In the genomic region with DNA sequence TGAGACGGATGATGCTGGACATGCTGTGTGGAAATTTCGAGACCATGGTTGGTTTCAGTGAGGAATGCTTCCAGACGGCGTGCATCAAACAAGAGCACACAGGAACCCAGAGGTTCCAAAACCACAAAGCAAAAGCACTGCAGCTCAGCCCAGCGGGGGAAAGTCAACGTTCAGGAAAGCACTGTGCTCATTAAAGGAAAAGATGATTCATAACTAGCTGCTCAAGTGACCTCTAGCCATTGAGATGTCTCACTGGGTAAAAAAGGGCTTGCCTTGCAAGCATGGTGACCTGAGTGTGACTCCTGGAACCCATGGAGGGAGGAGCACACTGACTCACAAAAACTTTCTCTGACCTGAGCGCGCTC, we compare ENCODE assay signal across 14 mouse cellular contexts. TPM values are rescaled to one million over a fixed set of nuclear protein-coding genes. Genes with fewer than 3 reads are reported as not detected.
A peak's percentile ranks its signal among the peaks of the same experiment; 100 is the strongest.
DNase-seq lines count a peak whose midpoint lies in the region; ATAC-seq and TF ChIP-seq lines count a peak whose summit lies in the region.
"Had no signal": no experiment of that assay in that cellular context is flagged by ENCODE, and none has a peak within 500 bp of the region (broad histone marks: within the 10 kb centered on the region; RNA-seq: fewer than 3 reads in every experiment).

No protein-coding gene starts in this region.

- H3K4me2 ChIP-seq in hindbrain, embryonic 12.5 days (replicated peaks) = no peak overlapping the region; the same call in 1 of the 2 replicates
- no peak overlapping the region for H3K4me2 ChIP-seq in hindbrain, embryonic 14.5 days (replicated peaks)
- H3K4me2 ChIP-seq: embryonic facial prominence, embryonic 13.5 days; hindbrain, embryonic 13.5 days had no signal

- 60% methylated on average over 8 of the region's 8 CpGs for whole genome bisulfite sequencing in hindbrain, embryonic 12.5 days
- 55% methylated on average over 8 of the region's 8 CpGs for WGBS in hindbrain, embryonic 14.5 days
- 32% methylated on average over 8 of the region's 8 CpGs for WGBS in thymus, adult 2 months

- H3K27ac ChIP-seq in hindbrain, embryonic 12.5 days = 0 out of 2 replicates have a peak overlapping the region, but pooled peaks have one; percentile 3
- H3K27ac ChIP-seq in hindbrain, embryonic 14.5 days = no peak overlapping the region
- H3K27ac ChIP-seq in thymus, adult 2 months (ENCODE audit: control insufficient read depth, insufficient read depth, low read length) = no peak overlapping the region
- H3K27ac ChIP-seq: embryonic facial prominence, embryonic 13.5 days; hindbrain, embryonic 13.5 days had no signal

- no peak for ATAC-seq in hindbrain, embryonic 12.5 days (ENCODE audit: low FRiP score)
- no peak for ATAC-seq in hindbrain, embryonic 14.5 days (ENCODE audit: low FRiP score)
- ATAC-seq in granulocyte monocyte progenitor cell, adult 5-6 weeks (replicated peaks; ENCODE audit: poor library complexity, severe bottlenecking) = peak; percentile 41
- no peak; the same call in 1 of the 2 replicates for ATAC-seq in megakaryocyte, adult 5-6 weeks (ENCODE audit: poor library complexity, severe bottlenecking)

- H3K9ac ChIP-seq in hindbrain, embryonic 12.5 days = no peak overlapping the region; the same call in 1 of the 2 replicates
- H3K9ac ChIP-seq in hindbrain, embryonic 14.5 days = no peak overlapping the region
- H3K9ac ChIP-seq: embryonic facial prominence, embryonic 13.5 days; hindbrain, embryonic 13.5 days had no signal

- DNase-seq in hindbrain, embryonic 14.5 days (ENCODE audit: low spot score) = no peak
- DNase-seq in thymus, adult 2 months = no peak
- no peak for DNase-seq in thymus, postnatal 25 days
- no peak for DNase-seq in gastrocnemius, adult 18-20 months (ENCODE audit: low spot score)
- DNase-seq in testis, postnatal 14 days (ENCODE audit: low spot score) = no peak
- DNase-seq: adrenal gland, postnatal 10 days; cerebellum, adult 9-10 months; lung, adult 2 months had no signal

- no peaks in the 10 kb centered on the region for H3K9me3 ChIP-seq in hindbrain, embryonic 12.5 days (replicated peaks)
- no peaks in the 10 kb centered on the region for H3K9me3 ChIP-seq in hindbrain, embryonic 14.5 days (ENCODE audit: control insufficient read depth, low read length)
- H3K9me3 ChIP-seq: embryonic facial prominence, embryonic 13.5 days; G1E; hindbrain, embryonic 13.5 days had no signal

- peaks cover 12% of the 10 kb centered on the region for H3K4me1 ChIP-seq in hindbrain, embryonic 12.5 days
- no peaks in the 10 kb centered on the region for H3K4me1 ChIP-seq in hindbrain, embryonic 14.5 days (replicated peaks; ENCODE audit: control insufficient read depth, insufficient read depth, low read length)
- H3K4me1 ChIP-seq in thymus, adult 2 months (replicated peaks; ENCODE audit: control insufficient read depth, insufficient read depth, low read length) = peaks cover 21% of the 10 kb centered on the region

- H3K36me3 ChIP-seq in hindbrain, embryonic 12.5 days = no peaks in the 10 kb centered on the region
- H3K36me3 ChIP-seq in hindbrain, embryonic 14.5 days (replicated peaks; ENCODE audit: control insufficient read depth, insufficient read depth) = no peaks in the 10 kb centered on the region
- no peaks in the 10 kb centered on the region for H3K36me3 ChIP-seq in thymus, adult 2 months (ENCODE audit: control insufficient read depth, insufficient read depth, low read length)
- H3K36me3 ChIP-seq: embryonic facial prominence, embryonic 13.5 days; hindbrain, embryonic 13.5 days had no signal

- H3K27me3 ChIP-seq in hindbrain, embryonic 12.5 days = no peaks in the 10 kb centered on the region
- H3K27me3 ChIP-seq in hindbrain, embryonic 14.5 days (ENCODE audit: control insufficient read depth, insufficient read depth, low read length) = no peaks in the 10 kb centered on the region
- H3K27me3 ChIP-seq in thymus, adult 2 months (ENCODE audit: control insufficient read depth, insufficient read depth, low read length) = no peaks in the 10 kb centered on the region
- H3K27me3 ChIP-seq: embryonic facial prominence, embryonic 13.5 days; hindbrain, embryonic 13.5 days had no signal

- no peak overlapping the region for H3K4me3 ChIP-seq in hindbrain, embryonic 12.5 days
- H3K4me3 ChIP-seq in hindbrain, embryonic 14.5 days (replicated peaks; ENCODE audit: low read length) = no peak overlapping the region
- H3K4me3 ChIP-seq in thymus, adult 2 months (ENCODE audit: control insufficient read depth, insufficient read depth, low read length) = peak overlapping the region; percentile 5; the same call in 1 of the 2 replicates
- H3K4me3 ChIP-seq: embryonic facial prominence, embryonic 13.5 days; hindbrain, embryonic 13.5 days had no signal

- TF ChIP-seq POLR2A in thymus, adult 2 months (IDR thresholded peaks at IDR 0.05; ENCODE audit: control insufficient read depth, extremely low read depth, insufficient read depth, low read length, poor library complexity) = no peak

- no peak for TF ChIP-seq CTCF in thymus, adult 2 months (IDR thresholded peaks at IDR 0.05; ENCODE audit: borderline replicate concordance, control insufficient read depth, extremely low read depth, insufficient read depth, low read length, poor library complexity)

RNA-seq across cellular contexts. Expression of a gene that starts 47.7 kb away (rescaled TPM):
- 2.8 and 3.2 TPM in 2 replicates for polyA plus RNA-seq in hindbrain, embryonic 12.5 days (2016; fragmentation: Nextera tagmentation; extraction: Ambion mirVana)
- polyA plus RNA-seq in hindbrain, embryonic 14.5 days (2014; fragmentation: Nextera tagmentation; extraction: Ambion mirVana) = 2.6 TPM in 2 replicates
- polyA plus RNA-seq in thymus, adult 2 months (2012; rRNA removed) = 5.5 and 5.8 TPM in 2 replicates
- 42.4 and 42.7 TPM in 2 replicates for total RNA-seq in granulocyte monocyte progenitor cell, adult 5-6 weeks (2014; fragmentation: Nextera tagmentation)
- 34.0 and 38.8 TPM in 2 replicates for total RNA-seq in granulocyte monocyte progenitor cell, adult 5-6 weeks (2017)
- 10 to 100 TPM in 1 of 2 experiments, 1 to 10 TPM in 1; 7.8 to 10.0 TPM for total RNA-seq in gastrocnemius, adult 18-20 months (2021)
- total RNA-seq in megakaryocyte, adult 5-6 weeks (2015) = 29.8 and 32.4 TPM in 2 replicates
- total RNA-seq in megakaryocyte, adult 5-6 weeks (2017) = 24.6 and 28.5 TPM in 2 replicates
